Mouse (Mus musculus): ENCODE measurements around the gene Sult2a6.

Sult2a6 gene

DNA sequence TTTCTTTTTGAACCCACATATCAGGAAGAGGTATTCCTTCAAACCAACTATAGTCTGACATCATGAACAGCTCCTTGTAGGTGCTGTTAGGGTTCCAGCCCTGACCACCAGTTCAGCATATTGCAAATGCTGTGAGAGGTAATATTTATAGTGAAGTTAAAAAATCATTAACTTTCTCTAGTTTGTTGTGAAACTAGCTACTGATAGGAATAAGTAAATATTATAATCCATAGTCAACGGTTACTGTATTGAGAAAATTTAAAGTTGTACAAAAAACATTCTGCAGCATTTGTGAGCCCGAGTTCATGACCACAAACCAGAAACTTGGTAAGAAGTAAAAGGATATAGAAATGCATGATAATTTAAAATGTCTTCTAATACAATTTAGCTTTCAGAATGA lies at the start of gene Sult2a6:
Gene Sult2a6, minus strand, starts transcription at position 101 of the 400 bp plus-strand sequence.
- DNase-seq = no peak

DNA sequence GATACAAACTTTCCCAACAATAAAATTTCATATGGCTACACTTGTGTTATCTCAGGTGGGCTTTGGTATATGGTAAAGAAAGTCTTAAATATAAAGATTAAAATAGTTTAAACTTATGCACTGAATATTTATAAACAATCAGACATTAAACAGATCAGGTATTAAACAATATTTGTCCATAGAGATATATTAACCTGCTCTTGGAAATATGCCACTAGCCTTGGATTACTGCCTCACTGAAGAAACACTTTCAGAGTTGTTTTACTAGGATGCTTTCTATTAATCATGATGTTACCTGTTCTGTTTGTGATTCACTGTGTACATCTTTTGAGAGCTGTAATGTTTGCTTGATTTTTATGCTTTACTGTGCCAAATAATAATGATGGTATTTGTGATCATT lies 39.4 kb downstream of the Sult2a6 start:
- no peak for DNase-seq

DNA sequence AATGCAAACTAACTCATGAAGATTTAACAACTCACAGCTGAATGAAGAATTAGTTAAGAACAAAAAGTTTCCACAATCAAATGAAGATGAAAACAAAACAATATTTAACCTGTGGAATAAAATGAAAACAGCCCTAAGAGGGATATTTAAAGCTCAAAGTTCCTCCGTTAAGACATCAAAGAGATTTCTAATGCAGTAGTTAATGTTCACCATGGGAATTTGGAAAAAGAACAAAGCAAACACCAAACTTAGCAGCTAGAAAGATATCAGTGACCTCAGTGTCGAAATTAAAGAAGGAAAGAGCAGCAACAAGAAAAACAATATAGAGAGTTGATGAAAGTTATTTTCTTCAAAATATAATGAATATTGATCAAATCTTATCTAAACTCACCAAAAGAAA lies 51.3 kb downstream of the Sult2a6 start:
- DNase-seq = no peak

DNA sequence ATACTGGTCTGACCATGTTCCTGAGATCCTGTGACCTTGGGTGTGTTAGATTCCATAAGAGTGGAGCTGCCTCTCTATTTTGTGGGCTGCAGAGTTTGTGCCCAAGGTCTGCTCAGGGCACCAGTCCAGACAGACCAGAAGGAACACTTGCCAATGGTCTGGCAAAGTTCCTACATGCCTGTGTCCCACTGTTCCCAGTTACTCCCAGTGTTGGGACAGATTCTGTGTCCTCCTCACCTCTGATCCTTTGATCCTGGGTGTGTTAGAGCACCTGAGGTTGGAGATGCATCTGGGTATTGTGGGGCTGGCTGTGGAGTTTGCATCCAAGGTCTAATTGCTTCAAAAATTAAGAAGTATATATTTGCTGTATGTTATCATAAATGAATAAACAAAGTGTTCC lies 52.2 kb downstream of the Sult2a6 start:
- no peak for DNase-seq
